Mouse (Mus musculus): ENCODE measurements around the gene Arvcf. TPM values are rescaled to one million over a fixed set of nuclear protein-coding genes. Genes with fewer than 3 reads are reported as not detected.

Arvcf gene
- total and polyA plus RNA-seq, 2 experiments = 14.1 to 18.4 TPM

DNA sequence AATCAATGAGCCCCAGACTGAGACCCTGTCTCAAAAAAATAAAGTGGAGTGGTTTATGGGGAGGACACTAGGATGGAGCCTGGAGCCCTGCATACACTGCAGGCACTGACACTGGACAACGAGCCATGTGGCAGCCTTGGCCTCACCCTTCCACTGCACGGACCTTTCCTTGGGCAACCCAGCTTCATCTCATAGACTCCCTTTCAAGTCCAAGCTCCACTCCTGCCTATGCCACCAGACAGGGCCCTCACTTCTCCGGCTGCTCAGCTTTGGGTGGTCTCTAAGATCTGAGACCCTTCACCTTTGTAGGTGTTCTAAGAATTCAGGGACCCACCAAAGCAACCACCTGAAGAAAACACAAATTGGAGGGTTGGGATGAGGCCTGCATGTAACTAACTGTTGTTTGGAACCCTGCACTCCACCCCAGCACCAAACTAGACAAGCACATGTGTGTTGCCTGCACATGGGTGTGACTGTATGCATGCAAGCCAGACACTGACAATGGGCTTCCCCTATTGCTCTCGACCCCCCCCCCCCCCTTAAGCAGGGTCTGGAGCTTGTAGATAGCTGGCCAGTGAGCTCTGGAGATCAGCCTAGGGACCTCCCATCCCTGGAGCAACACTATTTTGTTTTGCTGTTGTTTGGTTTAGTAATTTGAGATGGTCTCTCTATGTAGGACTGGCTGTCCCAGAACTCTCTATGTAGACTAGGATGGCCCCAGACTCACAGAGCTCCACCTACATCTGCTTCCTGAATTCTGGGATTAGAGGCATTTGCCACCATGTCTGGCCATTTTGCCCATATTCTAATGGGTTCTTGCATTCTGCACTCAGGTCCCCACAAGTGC is 71.0 kb downstream of the Arvcf start:
- H3K9ac ChIP-seq (ENCODE audit: low read depth, low read length) = no peak overlapping the region
- no peak overlapping the region for H3K4me3 ChIP-seq (ENCODE audit: insufficient read depth, low read depth, low read length)
- no peak for DNase-seq (ENCODE audit: extremely low read depth, low read depth, low spot score)
- no peaks in the 10 kb centered on the region for H3K27me3 ChIP-seq (ENCODE audit: control insufficient read depth, insufficient read depth, low read length)
- H3K36me3 ChIP-seq (ENCODE audit: control insufficient read depth, insufficient read depth, low read length) = peaks cover 18% of the 10 kb centered on the region
- peaks cover 55% of the 10 kb centered on the region for H3K4me1 ChIP-seq (ENCODE audit: control insufficient read depth, insufficient read depth, low read length)
- WGBS = 61% methylated on average over 4 of the region's 4 CpGs
- peaks cover 8% of the 10 kb centered on the region; the same call in 1 of the 2 replicates for H3K79me2 ChIP-seq (ENCODE audit: control insufficient read depth, insufficient read depth, low read length)
- no peak for TF ChIP-seq POLR2A (IDR thresholded peaks at IDR 0.05; ENCODE audit: extremely low read depth, insufficient read depth, low read length)
- no peak for TF ChIP-seq CTCF (IDR thresholded peaks at IDR 0.05; ENCODE audit: low read depth, low read length)
- H3K27ac ChIP-seq (replicated peaks; ENCODE audit: insufficient read depth, low read depth, low read length) = peak overlapping the region; percentile 75

DNA sequence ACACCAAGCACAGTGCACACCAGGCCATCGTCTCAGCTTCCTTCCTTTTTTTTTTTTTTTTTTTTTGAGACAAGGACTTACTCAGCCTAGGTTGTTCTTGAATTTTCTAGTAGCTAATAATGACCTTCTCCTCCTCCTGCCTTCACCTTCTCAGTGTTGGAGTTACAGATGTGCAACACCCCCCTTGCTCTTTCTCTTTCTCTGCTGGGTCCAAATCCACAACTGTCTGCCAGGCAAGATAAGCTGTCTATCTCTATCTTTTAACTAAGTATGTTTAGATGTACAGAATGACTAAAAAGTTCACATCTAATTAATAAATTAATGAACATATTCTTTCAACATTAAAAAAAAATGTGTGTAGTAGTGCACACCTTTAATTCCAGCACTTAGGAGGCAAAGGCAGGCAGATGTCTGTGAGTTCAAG is 71.6 kb downstream of the Arvcf start:
- no peak for DNase-seq (ENCODE audit: extremely low read depth, low read depth, low spot score)
- peak overlapping the region; percentile 75 for H3K27ac ChIP-seq (replicated peaks; ENCODE audit: insufficient read depth, low read depth, low read length)
- peaks cover 20% of the 10 kb centered on the region for H3K36me3 ChIP-seq (ENCODE audit: control insufficient read depth, insufficient read depth, low read length)
- peaks cover 56% of the 10 kb centered on the region for H3K4me1 ChIP-seq (ENCODE audit: control insufficient read depth, insufficient read depth, low read length)
- TF ChIP-seq CTCF (IDR thresholded peaks at IDR 0.05; ENCODE audit: low read depth, low read length) = no peak
- H3K9ac ChIP-seq (ENCODE audit: low read depth, low read length) = peak overlapping the region; percentile 29; the same call in 1 of the 2 replicates
- peaks cover 11% of the 10 kb centered on the region; the same call in 1 of the 2 replicates for H3K79me2 ChIP-seq (ENCODE audit: control insufficient read depth, insufficient read depth, low read length)
- WGBS = 50% methylated on average over 1 of the region's 1 CpGs
- no peaks in the 10 kb centered on the region for H3K27me3 ChIP-seq (ENCODE audit: control insufficient read depth, insufficient read depth, low read length)
- no peak overlapping the region for H3K4me3 ChIP-seq (ENCODE audit: insufficient read depth, low read depth, low read length)

DNA sequence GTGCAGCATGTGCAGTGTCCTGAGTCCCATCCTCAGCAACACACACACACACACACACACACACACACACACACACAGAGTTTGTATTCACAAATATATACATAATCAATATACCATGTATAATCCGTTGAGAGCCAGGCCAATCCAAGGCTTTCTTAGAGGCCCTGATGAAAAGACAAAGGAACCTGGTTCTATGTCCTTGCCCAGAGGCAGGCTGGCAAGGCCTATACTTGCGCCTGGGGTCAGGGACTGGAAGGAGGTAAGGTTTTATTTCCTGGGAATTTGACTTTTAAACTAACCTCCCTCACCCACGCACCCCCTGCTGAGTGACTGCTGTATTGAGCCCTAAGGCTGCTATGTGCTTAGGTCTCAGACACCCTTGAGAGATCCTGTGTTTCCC is 72.6 kb downstream of the Arvcf start:
- 55% methylated on average over 3 of the region's 3 CpGs for WGBS
- peaks cover 16% of the 10 kb centered on the region; the same call in 1 of the 2 replicates for H3K79me2 ChIP-seq (ENCODE audit: control insufficient read depth, insufficient read depth, low read length)
- H3K4me1 ChIP-seq (ENCODE audit: control insufficient read depth, insufficient read depth, low read length) = peaks cover 49% of the 10 kb centered on the region
- no peak overlapping the region for H3K4me3 ChIP-seq (ENCODE audit: insufficient read depth, low read depth, low read length)
- DNase-seq (ENCODE audit: extremely low read depth, low read depth, low spot score) = no peak
- TF ChIP-seq CTCF (IDR thresholded peaks at IDR 0.05; ENCODE audit: low read depth, low read length) = no peak
- no peak for TF ChIP-seq POLR2A (IDR thresholded peaks at IDR 0.05; ENCODE audit: extremely low read depth, insufficient read depth, low read length)
- H3K27ac ChIP-seq (replicated peaks; ENCODE audit: insufficient read depth, low read depth, low read length) = peak overlapping the region; percentile 35
- H3K36me3 ChIP-seq (ENCODE audit: control insufficient read depth, insufficient read depth, low read length) = peaks cover 20% of the 10 kb centered on the region
- no peaks in the 10 kb centered on the region for H3K27me3 ChIP-seq (ENCODE audit: control insufficient read depth, insufficient read depth, low read length)
- H3K9ac ChIP-seq (ENCODE audit: low read depth, low read length) = 0 out of 2 replicates have a peak overlapping the region, but pooled peaks have one; percentile 9

DNA sequence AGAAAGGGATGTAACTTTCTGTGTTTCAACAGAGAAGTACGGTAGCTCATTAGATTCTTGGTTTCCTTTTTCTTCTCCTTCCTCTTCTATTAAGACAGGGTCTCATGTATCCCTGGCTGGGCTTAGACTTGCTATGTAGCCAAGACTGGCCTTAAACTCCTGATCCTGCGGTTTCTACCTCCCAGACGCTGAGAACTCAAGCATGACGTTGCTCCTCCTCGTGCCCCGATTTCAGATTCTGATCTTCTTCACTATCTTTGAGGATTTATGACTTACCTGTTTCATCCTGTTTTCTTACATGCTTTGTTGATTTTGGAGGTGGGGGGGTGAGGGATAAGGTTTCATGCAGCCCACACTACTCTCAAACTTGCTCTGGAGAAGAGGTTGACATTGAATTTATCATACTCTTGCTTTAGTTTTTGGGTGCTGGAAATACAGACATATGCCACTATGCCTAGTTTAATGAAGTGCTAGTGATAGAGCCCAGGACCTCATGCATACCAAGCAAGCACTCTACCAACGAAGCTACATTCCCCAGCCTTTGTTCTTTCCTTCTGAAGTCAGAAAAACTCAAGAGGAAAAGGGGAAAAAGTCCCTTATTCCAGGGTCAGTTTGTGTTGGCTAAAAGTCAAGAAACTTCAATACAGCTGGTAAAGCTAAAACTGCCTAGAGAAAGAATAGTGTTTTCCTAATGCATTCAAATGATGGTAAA is 75.4 kb downstream of the Arvcf start:
- Histone ChIP-seq H3K4me1 (ENCODE audit: control insufficient read depth, insufficient read depth, low read length) (peaks cover 39% of the 10 kb centered on the region), H3K9ac (ENCODE audit: low read depth, low read length) (peak overlapping the region; percentile 89), H3K27me3 (ENCODE audit: control insufficient read depth, insufficient read depth, low read length) (no peaks in the 10 kb centered on the region), H3K27ac (replicated peaks; ENCODE audit: insufficient read depth, low read depth, low read length) (peak overlapping the region; percentile 96), H3K79me2 (ENCODE audit: control insufficient read depth, insufficient read depth, low read length) (peaks cover 25% of the 10 kb centered on the region; the same call in 1 of the 2 replicates), H3K36me3 (ENCODE audit: control insufficient read depth, insufficient read depth, low read length) (peaks cover 20% of the 10 kb centered on the region), H3K4me3 (ENCODE audit: insufficient read depth, low read depth, low read length) (peak overlapping the region; percentile 11; the same call in 1 of the 2 replicates)
- TF ChIP-seq CTCF (IDR thresholded peaks at IDR 0.05; ENCODE audit: low read depth, low read length) = no peak
- 64% methylated on average over 7 of the region's 7 CpGs for WGBS
- DNase-seq (ENCODE audit: extremely low read depth, low read depth, low spot score) = peak; percentile 53

DNA sequence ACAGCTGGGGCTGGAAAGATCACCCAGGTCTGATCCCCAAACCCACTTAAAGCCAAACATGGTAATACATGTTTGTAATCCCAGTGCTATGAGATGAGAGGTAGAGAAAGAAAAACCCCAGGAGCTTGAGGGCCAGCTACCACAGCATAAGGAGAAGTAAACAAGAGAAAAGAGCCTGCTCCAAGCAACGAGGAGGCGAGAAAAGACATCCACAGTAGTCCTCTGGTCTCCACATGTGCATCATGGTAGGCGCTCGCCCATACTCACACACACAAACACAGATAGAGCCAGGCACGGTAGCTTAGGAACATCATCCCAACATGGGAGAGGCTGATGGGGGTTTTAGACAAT is 75.9 kb downstream of the Arvcf start:
- H3K4me3 ChIP-seq (ENCODE audit: insufficient read depth, low read depth, low read length) = peak overlapping the region; percentile 38
- H3K4me1 ChIP-seq (ENCODE audit: control insufficient read depth, insufficient read depth, low read length) = peaks cover 39% of the 10 kb centered on the region
- DNase-seq (ENCODE audit: extremely low read depth, low read depth, low spot score) = no peak
- H3K79me2 ChIP-seq (ENCODE audit: control insufficient read depth, insufficient read depth, low read length) = peaks cover 25% of the 10 kb centered on the region; the same call in 1 of the 2 replicates
- H3K27me3 ChIP-seq (ENCODE audit: control insufficient read depth, insufficient read depth, low read length) = no peaks in the 10 kb centered on the region
- peaks cover 20% of the 10 kb centered on the region for H3K36me3 ChIP-seq (ENCODE audit: control insufficient read depth, insufficient read depth, low read length)
- H3K27ac ChIP-seq (replicated peaks; ENCODE audit: insufficient read depth, low read depth, low read length) = peak overlapping the region; percentile 96
- H3K9ac ChIP-seq (ENCODE audit: low read depth, low read length) = peak overlapping the region; percentile 89
- TF ChIP-seq POLR2A (IDR thresholded peaks at IDR 0.05; ENCODE audit: extremely low read depth, insufficient read depth, low read length) = no peak
- TF ChIP-seq CTCF (IDR thresholded peaks at IDR 0.05; ENCODE audit: low read depth, low read length) = no peak
- 38% methylated on average over 5 of the region's 5 CpGs for WGBS
